Mouse (Mus musculus) cerebellum, adult 11 months (tissue): ENCODE measurements at regions not wholly inside any gene's neighbourhood (a gene's known extent, or its start where the extent isn't known, plus 50 kb on each side); places are given as distances from the start of the nearest gene placed in this dataset.

ENCODE experiments used
- DNase-seq: peaks from one replicate; pipeline ENCODE4 v3.0.0; 2022

DNA sequence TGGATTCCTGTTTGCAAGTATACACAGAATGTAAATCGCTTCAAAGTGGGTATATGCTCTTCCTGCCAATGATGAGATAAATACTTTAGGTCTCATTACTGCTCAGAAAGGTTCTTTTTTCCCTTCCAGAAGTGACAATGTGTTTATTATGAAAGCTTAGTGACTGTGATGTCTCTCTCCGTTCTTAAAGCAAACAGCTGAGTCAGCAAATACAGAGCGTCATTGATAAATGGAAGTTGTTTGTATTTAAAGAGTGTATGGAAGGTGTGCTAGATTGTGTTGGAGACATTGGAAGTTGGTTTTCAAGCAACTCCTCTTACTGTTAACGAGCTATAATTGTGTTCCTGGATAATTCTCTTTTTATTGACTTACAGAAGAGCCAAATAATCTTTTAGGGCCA, 408.0 kb downstream of the Prr30 start:
- no peak for DNase-seq

DNA sequence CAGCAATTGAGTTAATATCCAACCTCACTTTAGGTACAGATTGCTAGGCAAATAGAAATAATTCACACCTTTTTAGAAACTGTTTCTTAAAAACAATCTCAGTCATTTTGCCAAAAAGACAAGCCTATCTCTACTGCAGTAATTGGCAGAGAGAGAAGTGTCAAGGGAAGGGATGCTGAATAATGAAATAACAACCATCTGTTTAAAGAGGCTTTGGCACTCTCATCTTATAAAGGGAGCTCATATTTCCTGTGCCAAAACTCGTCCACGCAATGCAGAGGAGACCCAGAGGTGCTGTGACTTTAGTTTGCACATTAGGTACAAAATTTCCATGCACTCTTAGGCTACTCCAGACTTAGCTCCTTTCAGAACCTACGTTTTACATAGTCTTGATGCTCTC, 418.2 kb downstream of the Prr30 start:
- no peak for DNase-seq

DNA sequence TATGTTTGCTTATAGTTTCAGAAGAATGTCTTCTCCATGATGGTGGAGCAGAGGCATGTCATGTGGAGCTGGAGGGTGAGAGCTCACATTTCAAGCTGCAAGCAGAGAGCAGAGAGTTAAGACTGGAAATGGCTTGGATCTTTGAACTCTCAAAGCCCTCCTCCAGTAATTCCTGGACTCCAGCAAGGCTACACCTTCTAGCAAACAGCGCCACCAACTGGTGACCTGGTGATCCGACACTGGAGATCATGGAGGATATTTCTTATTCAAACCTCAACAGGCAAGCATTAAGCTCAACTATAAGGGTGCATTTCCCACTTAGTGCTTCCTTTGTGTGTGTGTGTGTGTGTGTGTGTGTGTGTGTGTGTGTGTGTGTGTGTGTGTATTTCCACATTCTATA, 446.2 kb downstream of the Prr30 start:
- DNase-seq: no peak

DNA sequence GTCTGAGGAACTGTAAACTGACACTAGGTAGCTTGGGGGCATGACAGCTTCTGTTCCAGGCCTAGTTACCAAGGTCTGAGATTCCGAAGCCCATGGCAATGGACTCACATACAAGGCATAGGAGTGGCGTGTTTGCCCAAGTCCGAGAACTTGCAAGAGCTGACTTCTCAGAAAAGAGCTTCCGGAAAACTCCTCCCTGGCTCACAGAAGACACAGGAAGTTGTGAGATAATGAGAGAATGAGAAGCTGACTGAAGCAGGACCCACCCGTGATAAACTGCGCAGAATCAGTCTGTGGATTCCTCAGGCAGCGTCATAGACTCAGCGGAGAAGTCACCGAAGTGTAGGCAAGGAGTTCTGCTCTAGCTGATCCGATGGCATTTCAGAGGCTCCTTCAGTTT, 447.4 kb downstream of the Prr30 start:
- DNase-seq: no peak

DNA sequence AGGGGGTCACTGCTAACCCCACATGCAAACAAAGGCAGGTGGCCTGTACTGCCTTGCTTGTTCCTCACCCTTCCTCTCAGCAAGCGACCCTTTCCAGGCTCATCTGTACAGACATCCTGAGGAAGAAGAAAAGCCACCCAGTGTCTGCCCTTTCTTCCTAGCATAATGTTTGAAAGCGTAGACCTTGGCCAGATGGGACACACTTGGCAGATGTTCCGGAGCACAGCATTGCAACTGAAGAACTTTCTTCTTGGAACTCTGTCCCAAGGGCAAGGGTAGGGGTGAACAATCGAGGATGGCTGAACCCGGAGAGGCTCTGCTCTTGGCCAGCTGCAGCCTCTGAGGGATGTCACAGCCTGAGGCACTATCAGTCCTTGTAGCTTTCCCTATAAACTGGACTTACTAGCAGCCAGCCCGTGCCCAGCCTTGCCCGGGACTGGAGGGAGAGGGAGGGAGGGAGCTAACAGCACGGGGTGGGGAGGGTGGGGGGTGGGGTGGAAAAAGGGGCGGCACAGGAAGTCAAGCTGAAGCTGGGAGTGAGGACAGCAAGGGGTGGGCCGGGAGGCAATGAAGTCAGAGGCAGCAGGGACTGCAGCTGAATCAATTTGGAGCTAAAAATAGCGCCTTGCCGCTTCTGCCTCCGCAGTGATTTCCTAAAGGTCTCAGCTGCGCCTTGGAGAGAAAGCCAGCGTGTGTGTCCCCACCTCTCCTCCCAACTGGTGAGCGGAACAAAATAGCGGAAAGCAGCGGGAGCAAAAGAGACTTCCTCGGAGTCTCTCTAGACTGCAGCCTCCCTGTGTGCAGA, 450.2 kb downstream of the Prr30 start:
- peak; percentile 6 for DNase-seq

DNA sequence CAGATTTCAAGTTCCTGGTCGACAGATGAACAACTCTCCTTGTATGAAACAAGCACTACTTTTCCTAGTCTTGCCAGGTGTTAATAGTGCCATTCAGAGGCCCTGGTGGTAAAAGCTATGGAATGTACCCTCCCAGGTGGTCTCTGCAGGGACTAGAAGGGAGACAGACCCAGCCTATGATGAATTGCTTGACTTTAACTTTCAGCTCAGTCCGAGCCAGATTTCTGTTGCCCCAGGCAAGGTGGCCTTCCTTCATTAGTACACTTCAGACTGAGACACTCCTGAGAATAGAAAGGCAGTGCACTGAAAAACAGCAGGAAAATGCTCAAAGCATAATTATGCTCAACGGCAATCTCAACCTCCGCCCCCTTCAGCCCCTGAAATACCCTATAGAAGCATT, 450.8 kb upstream of the Klf12 start:
- DNase-seq: no peak

DNA sequence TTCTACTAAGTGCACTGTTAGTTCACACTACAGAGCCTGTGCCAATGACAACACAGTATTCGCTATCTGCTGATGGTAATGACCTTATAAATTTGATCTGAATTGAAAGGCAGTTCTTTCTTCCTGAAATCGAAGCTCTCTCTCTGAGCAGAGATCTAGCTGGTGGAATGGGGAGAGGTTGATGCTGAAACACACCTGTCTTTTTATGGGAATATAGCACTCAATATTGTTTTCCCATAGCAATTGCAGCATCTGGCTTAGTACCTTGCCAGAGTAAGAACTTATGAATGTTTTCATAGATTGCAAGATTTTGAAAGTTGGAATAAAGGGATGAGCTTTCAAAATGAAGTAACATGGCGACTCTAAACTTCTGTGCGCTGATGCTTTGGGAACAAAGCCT, 444.0 kb upstream of the Klf12 start:
- no peak for DNase-seq

DNA sequence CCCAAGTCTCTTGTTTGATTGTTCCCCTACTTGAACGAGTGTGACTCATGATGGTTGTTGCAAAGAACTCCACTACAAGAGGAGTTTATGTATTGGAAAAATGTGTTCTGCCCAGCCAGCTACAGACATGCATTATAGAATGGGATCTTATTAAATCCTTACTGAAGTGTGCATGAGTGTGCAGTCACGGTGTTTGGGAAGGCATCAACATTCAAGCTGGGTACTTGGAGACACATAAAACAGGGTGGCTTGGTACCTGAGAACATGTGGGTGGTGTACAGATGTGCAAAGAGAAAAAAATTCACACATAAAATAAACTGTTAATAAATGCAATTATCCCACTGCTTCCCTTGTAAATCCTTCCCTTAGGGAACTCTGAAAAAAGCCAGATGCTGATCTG, 443.2 kb upstream of the Klf12 start:
- DNase-seq: no peak

DNA sequence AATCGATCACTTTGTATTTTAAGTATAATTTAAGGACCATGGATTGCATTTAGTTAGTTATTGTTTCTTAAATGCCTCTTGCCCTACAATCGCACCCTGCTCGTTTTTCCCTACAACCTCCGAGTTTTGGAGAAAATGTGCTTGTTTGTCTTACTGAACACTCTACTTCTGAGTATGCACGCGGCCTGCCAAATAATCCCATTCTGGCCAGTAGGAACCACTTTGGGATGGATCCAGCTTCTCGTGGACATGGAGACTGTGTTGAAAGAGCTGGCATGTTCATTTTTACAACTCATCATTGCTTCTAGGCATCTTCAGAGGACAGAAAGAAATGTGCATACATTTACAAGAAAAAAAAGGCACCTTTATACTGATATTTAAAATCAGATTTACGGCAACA, 440.5 kb upstream of the Klf12 start:
- no peak for DNase-seq

DNA sequence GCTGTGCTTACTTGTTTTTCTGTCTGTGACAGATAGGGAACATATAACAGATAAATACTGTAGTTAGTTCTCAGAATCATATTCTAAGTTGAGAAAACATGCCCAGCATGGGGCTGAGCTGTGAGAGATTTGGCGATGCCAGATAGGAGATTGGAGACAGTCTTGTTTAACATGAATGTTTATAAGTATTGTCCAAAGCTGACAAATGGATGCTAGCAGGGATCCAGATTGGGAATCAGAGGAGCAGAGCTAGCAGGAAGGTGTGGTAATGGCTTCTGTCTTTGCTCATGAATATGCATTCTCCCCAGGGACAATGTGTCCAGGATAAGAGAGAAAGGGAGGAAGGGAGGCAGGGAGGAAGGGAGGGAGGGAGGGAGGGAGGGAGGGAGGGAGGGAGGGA, 436.2 kb upstream of the Klf12 start:
- DNase-seq: no peak

DNA sequence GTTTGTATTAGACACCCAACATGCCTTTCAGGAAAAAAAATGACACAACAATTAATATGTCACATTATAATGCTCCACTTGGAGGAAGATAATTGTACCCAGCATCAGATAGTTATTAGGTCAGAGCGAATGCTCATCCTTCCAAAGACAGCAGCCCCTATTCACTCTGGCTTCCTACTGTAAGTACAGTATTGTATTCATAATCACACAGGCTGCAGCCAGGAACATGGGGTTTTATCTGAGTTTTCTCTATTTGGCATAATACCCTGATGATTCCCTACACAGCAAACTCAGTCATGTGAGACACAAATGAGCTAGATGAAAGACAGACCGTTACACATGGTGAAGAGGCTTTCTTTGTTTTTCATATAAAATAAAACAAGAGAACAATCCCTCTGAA, 430.5 kb upstream of the Klf12 start:
- no peak for DNase-seq

DNA sequence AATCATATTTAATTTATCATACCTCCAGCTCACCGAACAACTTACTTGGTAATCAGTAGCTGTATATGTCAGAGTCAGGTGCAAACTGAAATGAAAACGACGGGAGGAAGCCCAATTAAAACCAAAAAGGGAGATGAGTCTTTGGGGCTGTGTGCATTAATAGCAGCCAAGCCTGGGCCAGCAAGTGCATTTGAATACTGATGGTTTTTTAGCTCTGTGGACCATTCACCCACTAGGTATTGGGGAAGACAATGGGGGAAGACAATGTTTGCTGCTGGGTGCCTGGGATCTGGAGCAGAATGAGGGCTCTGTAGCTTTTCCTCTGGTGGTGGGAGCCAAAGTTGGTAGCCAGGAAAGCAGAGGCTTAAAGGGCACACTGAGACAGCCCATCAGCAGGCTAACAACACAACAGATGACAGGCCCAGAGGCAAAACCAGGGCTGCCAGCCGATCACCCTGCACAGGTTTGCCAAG, 429.6 kb upstream of the Klf12 start:
- DNase-seq: no peak

DNA sequence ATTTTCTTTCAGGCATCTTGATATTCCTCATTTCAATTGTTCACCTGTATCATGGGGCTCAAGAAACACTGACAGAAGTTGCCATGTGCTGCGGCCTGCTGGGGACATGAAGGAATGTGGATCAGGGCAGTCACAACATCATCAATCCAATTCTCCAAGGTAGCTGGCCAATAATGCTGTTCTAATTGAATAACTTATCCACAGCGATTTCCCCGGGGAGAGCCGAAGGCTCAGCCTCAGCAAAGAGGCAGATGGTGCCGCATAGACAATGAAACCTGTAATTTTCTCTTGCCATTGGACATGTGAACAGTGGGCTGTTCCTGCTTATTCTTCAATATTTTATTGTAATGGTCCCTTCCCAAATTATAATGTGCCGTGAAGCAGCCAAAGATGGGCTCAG, 429.1 kb upstream of the Klf12 start:
- DNase-seq: no peak

DNA sequence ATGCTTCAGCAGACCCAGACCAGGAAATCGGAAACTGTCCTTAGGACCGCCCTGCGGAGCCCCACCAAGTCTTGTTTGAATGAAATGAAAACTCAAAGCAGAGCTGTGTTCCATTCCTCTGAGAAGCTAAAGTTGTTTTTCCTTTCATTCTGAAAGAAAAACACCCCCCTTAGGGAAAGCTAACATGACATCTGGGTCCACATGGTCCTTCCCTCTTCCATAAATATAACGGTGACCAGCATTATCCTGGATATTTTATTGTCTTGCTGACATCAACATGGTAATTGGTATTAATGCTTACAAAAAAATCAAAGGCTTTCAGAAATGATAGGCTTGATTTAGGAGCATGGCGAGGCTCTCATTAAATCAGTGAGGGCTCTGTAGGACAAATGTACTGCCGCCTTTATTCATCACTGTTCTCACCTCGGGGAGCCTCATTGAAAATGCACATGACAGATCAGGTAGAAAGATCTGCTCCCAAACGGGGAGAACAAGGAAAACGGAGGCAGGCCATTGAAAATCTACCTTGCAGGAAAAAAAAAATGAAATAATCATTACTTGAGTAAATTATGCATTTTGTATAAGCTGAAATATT, 381.0 kb upstream of the Klf12 start:
- DNase-seq: no peak

DNA sequence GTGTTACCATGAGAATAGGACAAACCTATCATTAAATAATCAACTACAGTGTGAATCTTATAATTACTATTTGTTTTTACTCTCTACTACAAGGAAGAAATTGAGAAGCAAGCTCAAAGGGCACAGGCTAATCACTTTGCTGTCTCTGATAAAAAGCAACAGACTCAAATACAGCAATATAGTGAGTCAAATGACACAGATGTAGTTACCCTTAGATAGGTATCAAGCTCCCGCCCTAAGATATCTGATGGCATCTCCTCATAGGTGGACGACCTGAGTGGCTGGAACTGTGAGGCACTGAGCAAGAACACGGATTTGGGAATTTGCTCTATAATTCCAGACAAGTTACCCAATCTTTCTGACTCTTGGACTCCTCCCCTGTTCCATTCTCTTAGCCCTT, 379.7 kb upstream of the Klf12 start:
- no peak for DNase-seq

DNA sequence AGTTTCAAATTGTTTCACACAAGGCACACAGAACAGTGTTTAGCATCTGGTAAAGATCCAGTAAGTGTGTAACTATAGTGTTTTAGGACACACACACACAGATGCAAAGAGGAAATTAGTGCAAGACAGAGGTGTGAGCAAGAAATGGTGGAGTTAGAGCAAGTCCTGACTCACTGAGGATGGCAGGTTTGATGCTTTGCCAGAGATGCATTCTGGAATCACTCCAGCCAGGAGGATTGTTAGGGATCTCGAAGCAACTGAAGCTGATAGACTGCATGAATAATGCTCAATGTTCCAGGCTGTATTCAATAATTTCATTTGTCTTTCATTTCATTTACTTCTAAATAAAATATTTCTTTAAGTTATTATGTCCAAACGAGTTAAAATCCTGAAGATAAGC, 357.6 kb upstream of the Klf12 start:
- DNase-seq: no peak

DNA sequence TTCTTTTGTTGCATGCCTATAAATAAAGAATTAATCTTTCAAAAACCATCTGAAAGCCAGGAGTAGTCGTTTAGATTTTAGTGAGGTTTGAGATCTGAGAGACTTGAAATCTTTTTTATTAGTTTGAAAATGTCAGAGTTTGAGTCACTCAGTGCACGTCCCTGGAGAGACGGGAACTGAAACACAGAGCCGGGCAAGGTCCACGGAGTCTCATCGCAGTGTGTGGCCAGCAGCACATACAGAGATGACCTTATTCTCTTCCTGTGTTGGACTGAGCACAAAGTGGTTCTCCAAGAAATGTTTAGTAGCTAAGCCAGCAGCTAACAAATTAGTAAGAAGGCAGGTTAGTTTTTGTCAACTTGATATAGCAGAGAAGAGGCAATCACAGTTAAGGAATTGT, 350.0 kb upstream of the Klf12 start:
- no peak for DNase-seq

DNA sequence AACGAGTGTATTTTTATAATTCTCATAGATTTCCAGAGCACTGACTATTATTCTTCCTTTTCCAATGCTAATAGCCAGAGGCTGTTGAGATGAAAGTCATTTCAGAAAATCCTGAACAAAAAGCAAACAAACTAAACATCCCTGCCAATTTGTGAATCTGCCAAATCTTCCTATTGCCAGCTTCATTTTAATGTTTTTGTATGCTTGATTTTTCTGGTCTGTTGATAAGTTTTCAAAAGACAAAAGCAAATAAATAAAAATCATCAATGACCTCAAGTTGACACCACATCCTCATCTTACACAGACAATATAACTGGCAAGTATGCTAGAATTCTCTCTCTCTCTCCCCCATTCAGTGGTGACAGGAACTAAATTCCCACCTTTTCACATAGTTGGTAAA, 347.2 kb upstream of the Klf12 start:
- DNase-seq: no peak

DNA sequence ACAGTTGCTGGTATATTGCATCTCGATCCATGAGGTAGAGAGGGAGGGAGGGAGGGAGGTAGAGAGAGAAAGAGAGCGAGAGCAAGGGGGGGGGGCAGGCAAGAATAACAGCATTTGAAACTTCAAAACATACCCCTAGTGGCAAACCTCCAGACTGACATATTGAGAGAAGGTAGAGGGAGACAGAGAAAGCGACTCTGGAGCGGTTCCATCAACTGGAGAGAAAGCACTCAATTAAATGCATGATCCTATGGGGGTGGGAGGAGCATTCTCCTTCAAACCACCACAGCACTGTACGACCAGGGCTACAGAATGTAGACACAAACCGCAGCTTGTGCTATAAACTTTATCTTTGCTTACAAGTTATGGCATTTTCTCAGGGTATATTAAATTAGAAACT, 345.7 kb upstream of the Klf12 start:
- DNase-seq: no peak

DNA sequence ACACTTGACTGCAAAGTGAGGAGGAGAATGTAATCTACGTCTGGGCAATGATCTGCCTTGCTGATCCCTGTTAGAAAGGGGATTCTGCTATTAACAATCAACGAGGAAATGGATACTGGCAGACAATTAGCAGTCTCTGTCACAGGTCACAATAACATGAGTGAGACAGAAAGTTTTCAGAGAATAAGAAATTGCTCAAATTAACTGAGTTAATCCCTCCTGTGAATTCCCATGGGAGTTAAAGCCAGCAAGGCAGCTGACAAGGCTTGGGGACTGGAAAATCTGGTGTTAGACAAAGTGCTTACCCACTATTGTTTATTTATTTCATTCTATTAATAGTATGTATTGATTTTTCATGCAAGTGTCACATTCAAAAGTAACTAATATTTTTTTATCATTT, 343.0 kb upstream of the Klf12 start:
- DNase-seq: no peak

DNA sequence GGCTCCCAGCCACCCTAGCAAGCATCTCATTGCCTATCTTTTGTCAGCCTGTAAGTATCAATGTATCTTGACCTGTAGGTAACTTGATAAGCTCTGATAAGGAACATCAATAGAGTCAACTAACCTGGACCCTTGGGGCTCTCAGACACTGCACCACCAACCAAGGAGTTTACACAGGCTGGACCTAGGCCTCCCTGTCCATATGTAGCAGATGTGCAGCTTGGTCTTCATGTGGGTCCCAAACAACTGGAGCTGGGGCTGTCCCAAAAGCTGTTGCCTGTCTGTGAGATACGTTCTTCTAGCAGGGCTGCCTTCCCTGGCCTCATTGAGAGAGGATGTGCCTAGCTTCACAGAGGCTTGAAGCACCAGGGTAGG, 335.2 kb upstream of the Klf12 start:
- DNase-seq: no peak

DNA sequence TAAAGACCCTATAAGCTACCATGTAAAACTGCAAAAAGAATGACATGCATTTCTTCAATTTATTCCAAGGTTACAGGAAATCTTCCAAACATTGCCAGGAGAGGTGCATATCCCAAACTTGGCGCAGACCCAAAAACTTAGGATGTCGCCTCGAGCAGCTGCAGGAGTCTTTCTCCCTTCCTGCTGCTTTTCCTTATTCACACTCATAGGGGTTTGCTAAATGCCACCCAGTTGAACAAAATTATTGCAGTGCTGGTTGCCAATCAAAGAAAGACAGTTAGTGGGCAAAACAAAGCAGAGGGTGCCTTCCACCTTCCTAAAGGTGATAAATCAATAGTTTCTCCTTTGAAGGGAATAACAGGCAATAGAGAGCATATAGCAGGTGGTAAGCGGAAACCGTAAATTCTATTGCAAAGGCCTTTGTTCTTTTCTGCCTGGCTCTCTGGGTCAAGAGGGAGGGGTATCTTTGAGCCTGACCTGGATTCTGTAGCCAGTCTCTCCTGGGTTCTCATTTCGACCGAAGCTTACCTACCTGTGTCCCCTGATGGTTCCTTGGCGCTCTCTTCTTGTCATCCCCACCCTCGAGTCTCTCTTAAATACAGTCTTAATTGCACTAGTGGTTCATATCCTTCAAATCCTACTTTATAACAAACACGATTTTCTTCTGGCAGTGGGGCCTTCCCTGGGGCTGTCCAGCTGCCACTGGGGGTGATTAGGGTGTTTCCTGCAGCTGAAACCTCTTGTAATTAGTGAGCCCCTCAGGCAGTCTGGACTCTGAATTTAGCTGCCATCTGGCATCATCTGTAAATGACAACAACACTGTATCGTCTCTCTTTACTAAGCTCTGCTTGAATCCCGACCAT, 334.5 kb upstream of the Klf12 start:
- DNase-seq: no peak

DNA sequence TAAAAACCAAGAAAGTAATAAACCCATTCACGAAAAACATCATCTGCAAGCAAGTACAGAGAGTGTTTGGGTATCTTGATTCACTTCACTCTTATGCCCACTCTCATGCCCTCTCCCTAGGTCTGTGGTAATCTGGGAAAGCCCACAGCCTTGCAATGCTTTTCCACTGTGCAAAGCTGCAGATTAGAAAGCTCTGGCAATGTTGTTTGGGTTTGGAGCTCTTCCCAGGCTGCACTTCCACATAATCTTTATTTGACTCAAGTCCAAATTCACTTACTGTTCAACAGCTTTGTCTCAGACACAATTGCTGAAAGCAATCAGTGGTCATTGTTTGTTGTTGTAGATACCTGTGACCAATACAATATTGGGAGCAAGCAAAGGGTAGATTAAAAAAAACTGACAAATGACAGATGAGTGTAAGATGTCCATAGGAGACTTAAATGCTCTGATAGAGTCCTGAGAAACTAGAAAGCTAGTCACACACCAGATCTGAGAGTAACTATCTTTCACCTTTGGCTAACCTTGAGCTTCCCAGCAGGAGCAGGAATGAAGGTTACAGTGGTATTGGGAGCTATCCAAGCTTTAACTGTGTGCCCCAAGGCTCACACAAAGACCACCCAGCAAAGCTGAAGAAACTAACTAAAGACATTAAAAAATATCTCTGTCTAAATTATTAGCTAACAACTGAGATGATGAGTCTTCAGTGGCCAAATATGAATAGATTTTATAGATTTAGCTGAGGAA, 325.7 kb upstream of the Klf12 start:
- DNase-seq: no peak
